Mouse (Mus musculus): ENCODE results near the gene Msi1.

Gene Msi1

GRCm38 (mm10) chr5:115465642-115466420 lies 36.4 kb downstream of the Msi1 start, which contains the start of gene Pla2g1b:
Pla2g1b (plus strand) TSS chr5:115466262.
- DNase-seq (ENCODE audit: low read depth, low spot score), result no peak

- no peak for DNase-seq (ENCODE audit: low read depth, low spot score)
Observed at GRCm38 (mm10) chr5:115469791-115470190, 40.4 kb downstream of the Msi1 start.

GRCm38 (mm10) chr5:115470766-115471531 lies 41.5 kb downstream of the Msi1 start:
- no peak for DNase-seq (ENCODE audit: low read depth, low spot score)

DNA sequence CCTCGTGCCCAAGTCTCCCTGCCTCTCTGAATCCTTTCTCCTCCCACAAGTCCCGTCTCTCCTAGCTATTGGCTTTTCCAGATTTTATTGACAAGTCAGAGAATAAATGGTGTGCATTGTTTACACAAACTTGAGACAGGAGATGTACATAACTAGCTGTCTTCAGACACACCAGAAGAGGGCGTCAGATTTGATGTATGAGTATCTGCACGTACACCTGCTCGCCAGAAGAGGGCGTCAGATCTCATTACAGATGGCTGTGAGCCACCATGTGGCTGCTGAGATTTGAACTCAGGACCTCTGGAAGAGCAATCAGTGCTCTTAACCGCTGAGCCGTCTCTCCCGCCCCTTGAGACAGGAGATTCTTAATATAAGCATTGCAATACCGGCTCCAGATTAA lies 43.8 kb downstream of the Msi1 start:
- no peak for DNase-seq (ENCODE audit: low read depth, low spot score)

DNA sequence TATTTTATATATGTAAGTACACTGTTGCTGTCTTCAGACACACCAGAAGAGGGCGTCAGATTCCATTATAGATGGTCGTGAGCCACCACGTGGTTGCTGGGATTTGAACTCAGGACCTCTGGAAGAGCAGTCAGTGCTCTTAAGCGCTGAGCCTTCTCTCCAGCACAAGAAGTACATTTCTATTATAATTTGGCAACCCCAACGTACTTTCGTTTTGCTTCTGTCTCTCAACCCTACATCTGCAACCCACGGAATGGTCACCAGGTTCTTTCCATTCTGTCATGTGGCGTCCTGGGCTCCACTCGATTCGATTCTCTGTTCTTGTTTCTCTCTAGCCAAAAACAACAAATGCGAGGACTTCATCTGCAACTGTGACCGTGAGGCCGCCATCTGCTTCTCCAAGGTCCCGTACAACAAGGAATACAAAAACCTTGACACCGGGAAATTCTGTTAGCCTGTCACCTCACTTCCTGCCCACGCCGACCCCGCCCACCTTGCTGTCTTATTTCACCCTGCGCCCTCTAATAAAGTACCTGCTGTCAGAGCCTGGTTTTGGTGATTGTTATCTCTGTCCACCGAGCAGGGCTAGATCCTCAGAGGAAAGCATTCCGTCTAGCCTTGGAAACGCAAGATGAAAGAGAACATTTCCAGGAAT lies 44.9 kb downstream of the Msi1 start:
- DNase-seq (ENCODE audit: low read depth, low spot score), result no peak

DNA sequence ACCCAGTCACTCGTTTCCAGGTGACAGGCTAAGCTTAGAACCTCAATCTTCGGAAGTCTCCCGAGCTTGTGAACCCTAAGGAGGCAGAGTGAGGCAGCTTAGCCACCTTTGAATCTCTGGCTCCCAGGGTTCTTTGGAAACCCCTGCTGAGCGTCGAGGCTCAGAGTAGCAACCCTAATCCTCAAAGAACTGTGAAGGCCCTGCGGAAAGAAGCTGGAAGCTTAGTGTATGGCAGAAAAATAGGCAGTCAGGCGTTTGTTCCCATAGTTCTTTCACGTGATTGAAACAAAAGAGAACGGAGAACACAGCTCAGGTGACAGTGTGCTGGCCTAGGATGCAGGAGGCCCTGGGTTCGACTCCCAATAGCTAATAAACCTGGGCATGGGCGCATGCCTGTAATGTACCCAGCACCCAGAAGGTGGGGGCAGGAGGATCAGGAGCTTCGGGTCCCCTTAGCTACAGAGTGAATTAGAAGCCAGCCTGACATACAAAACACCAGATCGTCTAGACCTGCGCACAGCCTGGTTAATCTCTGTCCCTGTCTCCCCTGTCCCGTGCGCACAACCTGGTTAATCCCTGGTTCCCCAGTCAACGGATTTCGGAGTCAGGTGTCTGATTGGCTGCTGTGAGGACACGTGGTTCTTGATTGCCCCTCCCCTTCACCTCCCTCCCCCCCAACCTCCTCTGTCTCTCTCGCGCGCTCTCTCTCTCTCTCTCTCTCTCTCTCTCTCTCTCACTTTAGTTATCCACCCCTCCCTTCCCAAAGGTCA lies 46.1 kb downstream of the Msi1 start:
- DNase-seq (ENCODE audit: low read depth, low spot score), result no peak

DNA sequence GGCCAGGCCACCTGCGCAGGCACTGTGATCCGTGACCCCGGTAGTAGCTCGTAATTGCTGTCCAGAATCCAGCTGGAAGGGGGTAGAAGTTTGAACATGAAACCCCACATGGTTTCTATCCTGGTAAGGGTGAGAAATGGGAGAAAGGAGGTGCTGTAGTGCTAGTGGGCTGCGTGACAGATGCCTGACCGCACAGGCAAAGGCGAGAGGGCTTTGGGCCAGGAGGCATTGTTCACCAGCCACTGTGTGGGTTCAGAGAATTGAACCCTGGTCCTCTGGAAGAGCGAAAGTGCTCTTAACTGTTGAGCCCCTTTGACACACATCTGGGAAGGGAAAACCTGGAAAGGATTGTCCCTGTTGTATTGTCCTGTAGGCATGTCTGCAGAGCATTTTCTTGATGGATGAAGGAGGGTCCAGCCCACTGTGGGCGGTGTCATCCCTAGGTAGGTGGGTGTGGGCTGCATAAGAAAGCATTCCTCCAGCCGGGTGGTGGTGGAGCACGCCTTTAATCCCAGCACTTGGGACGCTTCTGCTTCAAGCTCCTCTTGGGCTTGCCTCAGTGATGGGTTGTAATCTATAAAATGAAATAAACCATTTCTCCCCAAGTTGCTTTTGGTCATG lies 46.8 kb downstream of the Msi1 start:
- no peak for DNase-seq (ENCODE audit: low read depth, low spot score)

- no peak for DNase-seq (ENCODE audit: low read depth, low spot score)
Observed at GRCm38 (mm10) chr5:115479561-115479960, 50.2 kb downstream of the Msi1 start.

GRCm38 (mm10) chr5:115480101-115480500 lies 50.7 kb downstream of the Msi1 start:
- DNase-seq (ENCODE audit: low read depth, low spot score), result no peak

DNA sequence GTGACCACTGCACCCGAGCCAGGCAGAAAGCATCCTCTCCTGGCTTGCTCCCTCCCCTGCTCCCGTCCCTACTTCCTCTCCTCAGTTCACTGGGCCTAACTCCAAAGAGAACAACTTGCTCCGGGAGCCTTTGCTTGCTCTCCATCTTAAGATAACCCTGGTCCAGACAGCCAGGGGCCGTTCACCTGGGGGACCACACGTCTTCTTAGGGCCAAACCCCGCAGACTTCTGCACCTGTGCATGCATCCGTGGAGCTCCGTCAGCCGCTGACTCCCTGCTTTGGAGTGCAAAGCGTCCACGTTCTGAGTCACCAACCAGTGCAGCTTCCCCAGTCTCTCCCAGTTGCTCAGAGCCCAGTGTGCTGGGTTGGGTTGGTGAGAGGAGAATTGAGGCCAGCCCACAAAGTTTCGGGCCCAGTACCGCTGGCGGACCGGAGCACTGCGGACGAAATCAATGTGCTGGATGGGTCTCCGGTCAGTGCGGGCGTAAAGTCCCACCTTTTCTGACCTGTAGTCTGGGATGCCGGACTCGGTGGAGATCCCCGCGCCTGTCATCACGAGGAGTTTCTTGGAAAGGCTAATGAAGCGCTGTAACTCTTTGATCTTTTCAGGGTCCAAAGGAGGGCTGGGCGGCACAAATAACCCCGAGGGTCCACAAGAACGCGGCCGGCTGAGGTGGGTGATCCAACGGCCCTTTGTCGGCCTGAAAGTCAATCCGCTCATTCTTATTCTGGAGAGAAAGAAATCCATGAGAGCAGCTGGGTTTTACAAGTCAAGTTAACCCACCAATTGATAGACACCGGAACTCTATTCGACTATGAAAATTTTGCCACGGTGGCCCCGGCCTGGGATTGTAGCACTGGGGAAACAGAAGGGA lies 53.2 kb downstream of the Msi1 start:
- no peak for DNase-seq (ENCODE audit: low read depth, low spot score)

DNA sequence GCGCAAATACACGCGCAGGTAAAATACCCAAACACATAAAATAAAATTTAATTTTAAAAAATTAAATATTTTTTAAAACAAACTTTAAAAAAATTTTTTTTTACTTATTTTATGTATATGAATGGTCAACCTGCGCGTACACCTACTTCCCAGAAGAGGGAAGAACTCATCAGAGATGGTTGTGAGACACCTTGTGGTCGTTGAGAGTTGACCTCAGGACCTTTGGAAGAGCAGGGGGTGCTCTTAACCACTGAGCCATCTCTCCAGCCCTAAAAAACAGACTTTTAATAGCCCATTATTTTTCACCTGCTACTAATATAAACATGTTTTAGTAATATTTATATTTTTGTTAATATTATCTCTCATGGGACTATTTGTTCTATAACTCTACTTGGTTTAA lies 54.0 kb downstream of the Msi1 start:
- DNase-seq (ENCODE audit: low read depth, low spot score), result no peak

GRCm38 (mm10) chr5:115483947-115484920 lies 54.8 kb downstream of the Msi1 start, which contains the start of gene Sirt4:
Sirt4 (minus strand) TSS chr5:115484725.
- peak; percentile 88 for DNase-seq (ENCODE audit: low read depth, low spot score)

- no peak for DNase-seq (ENCODE audit: low read depth, low spot score)
Observed at GRCm38 (mm10) chr5:115484996-115485395, 55.6 kb downstream of the Msi1 start.

DNA sequence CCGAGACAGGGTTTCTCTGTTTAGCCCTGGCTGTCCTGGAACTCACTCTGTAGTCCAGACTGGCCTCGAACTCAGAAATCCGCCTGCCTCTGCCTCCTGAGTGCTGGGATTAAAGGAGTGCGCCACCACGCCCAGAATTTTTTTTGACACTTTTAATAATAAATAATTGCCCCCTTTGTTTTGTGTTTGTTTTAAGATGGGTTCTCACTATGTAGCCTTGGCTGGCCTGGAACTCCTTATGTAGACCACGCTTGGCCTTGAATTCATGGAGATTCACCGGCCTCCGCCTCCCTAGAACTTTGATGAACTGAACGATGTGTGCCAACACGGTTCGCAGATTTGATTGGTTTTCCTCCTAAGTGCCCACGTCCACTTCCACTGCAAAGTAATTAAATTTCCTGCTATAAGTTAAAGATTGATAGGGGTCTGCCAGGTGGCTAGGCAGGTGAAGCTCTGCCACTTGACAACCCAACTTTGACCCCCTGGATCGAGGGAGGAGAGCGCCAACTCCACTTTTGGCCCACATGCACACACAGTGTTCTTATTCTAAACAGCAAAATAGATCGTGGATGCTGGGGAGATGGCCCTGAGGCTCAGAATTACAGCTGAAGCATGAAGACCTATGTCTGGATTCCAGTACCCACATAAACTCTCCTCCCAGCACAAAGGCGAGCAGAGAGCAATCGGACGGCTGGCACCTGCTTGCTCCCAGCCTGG lies 56.2 kb downstream of the Msi1 start:
- no peak for DNase-seq (ENCODE audit: low read depth, low spot score)

GRCm38 (mm10) chr5:115486726-115487125 lies 57.3 kb downstream of the Msi1 start:
- DNase-seq (ENCODE audit: low read depth, low spot score), result no peak

DNA sequence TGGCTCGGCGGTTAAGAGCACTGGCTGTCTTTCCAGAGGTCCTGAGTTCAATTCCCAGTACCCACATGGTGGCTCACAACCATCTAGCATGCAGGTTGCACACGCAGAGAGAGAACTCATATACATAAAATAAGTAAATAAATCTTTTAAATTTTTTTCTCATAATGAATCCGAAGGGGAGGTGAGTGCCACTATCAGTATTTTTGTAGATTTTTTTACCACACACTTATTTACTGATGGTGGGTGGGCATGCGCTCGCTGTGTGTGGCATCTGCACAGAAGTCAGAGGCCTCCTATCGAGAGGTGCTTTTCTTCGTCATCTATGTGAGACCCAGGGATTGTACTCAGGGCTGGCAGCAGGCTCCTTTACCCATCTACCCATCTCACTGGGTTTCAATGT lies 58.0 kb downstream of the Msi1 start:
- DNase-seq (ENCODE audit: low read depth, low spot score), result no peak

DNA sequence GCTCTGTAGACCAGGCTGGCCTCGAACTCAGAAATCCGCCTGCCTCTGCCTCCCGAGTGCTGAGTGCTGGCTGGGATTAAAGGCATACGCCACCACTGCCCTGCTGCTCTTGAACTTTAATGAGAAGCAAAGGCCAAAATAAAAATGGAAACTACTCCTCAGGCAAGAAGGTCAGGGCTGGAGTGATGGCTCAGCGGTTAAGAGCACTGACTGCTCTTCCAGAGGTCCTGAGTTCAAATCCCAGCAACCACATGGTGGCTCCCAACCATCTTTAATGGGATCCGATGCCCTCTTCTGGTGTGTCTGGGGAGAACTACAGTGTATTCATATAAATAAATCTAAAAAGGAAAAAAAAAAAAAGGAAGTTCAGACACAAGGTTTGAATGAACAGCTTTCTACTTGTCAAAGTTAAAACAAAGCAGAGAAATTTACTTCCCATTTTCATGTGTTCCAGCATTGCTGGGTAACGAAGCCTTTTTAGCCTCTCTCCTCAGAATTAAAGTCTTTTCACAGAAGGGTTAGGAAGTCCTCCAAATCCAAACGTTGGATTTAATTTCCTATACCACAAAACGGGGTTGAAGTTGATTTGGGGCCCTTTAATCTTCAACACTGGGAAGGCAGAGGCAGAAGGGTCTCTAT lies 58.7 kb downstream of the Msi1 start:
- DNase-seq (ENCODE audit: low read depth, low spot score), result no peak

Data from WW6 (cell line).